Mouse (Mus musculus) heart, postnatal 0 days (tissue): ENCODE data around the gene Lrpprc. TPM values are rescaled to one million over a fixed set of nuclear protein-coding genes. Genes with fewer than 3 reads are reported as not detected.

Source experiments
- ATAC-seq: fragments of 200-750 bp; cut with Nextera tagmentation; 2 replicates; pipeline ENCODE4 v1.8.0; 2017; ENCODE audit warnings: low read depth, moderate number of reproducible peaks, moderate library complexity; ENCODE audit not compliant: insufficient read depth
- DNase-seq: peaks from one replicate; pipeline ENCODE4 v3.0.0-alpha.2; 2016; ENCODE audit warnings: low spot score
- H3K27ac ChIP-seq: fragments of 300-500 bp; sonication (generic); 2 replicates; pipeline ENCODE4 v1.5.1; 2014; ENCODE audit warnings: low read depth, mild to moderate bottlenecking
- H3K27me3 ChIP-seq: fragments of 300-500 bp; sonication (generic); 2 replicates; pipeline ENCODE4 v1.6.1; 2014; ENCODE audit warnings: low read length, mixed read lengths; ENCODE audit not compliant: control insufficient read depth, insufficient read depth
- H3K36me3 ChIP-seq: fragments of 300-500 bp; sonication (generic); replicated peaks from 2 replicates; pipeline ENCODE4 v1.6.1; 2014; ENCODE audit warnings: low read length, mixed read lengths; ENCODE audit not compliant: control insufficient read depth, insufficient read depth
- H3K4me1 ChIP-seq: fragments of 300-500 bp; sonication (generic); 2 replicates; pipeline ENCODE4 v1.6.1; 2014; ENCODE audit warnings: antibody characterized with exemption; ENCODE audit not compliant: control insufficient read depth, insufficient read depth
- H3K4me2 ChIP-seq: fragments of 300-500 bp; sonication (generic); 2 replicates; pipeline ENCODE4 v1.6.1; 2014; ENCODE audit warnings: low read depth, mild to moderate bottlenecking, low read length, moderate library complexity
- H3K4me3 ChIP-seq: fragments of 300-500 bp; sonication (generic); 2 replicates; pipeline ENCODE4 v1.5.1; 2014; ENCODE audit warnings: low read depth, low read length
- H3K9ac ChIP-seq: fragments of 300-500 bp; sonication (generic); replicated peaks from 2 replicates; pipeline ENCODE4 v1.6.1; 2014; ENCODE audit warnings: low read depth, low read length, mixed read lengths
- H3K9me3 ChIP-seq: fragments of 300-500 bp; sonication (generic); replicated peaks from 2 replicates; pipeline ENCODE4 v1.6.1; 2016; ENCODE audit warnings: low read length; ENCODE audit not compliant: control insufficient read depth
- CTCF ChIP-seq: IDR thresholded peaks from 2 replicates; pipeline ENCODE4 v1.5.1; 2016; ENCODE audit warnings: antibody characterized with exemption, control low read depth, low read depth
- EP300 ChIP-seq: IDR thresholded peaks from 2 replicates; pipeline ENCODE4 v1.6.1; 2016; ENCODE audit warnings: antibody characterized with exemption, low read depth
- WGBS: fragments of 180-500 bp; shearing (Covaris S2); extraction: QIAGEN DNeasy Blood & Tissue Kit; methylation state at CpG from one replicate; pipeline ENCODE4 v1.1.7; 2014; 5-methylcytosine and 5-hydroxymethylcytosine counted together
- polyA plus RNA-seq: library from polyadenylated mRNA; unstranded; fragments of >200 nt; fragmentation: Nextera tagmentation; extraction: Ambion mirVana; gene quantifications from 2 replicates; pipeline ENCODE4 v1.2.1, GENCODE M21; 2015
- total RNA-seq: library from RNA; depleted of rRNA; stranded (reverse); fragments of >200 nt; gene quantifications from 2 replicates; pipeline ENCODE4 v1.2.3, GENCODE M21; 2014; ENCODE audit warnings: low replicate concordance

Gene Lrpprc
- total and polyA plus RNA-seq, 2 experiments from 2014 or later, result 68.0 to 94.6 TPM

- 69% methylated on average over 16 of the region's 16 CpGs for WGBS
- no peaks in the 10 kb centered on the region for H3K9me3 ChIP-seq
- no peaks in the 10 kb centered on the region for H3K4me1 ChIP-seq
- H3K27ac ChIP-seq, result no peak overlapping the region
- no peak overlapping the region for H3K9ac ChIP-seq
- H3K4me3 ChIP-seq, result no peak overlapping the region
- no peaks in the 10 kb centered on the region for H3K27me3 ChIP-seq
- no peak for TF ChIP-seq EP300
- H3K36me3 ChIP-seq, result peaks cover 45% of the 10 kb centered on the region
- no peak for DNase-seq
- H3K4me2 ChIP-seq, result no peak overlapping the region
- no peak for ATAC-seq
Measured at GRCm38 (mm10) chr17:84716252-84716872, 74.2 kb downstream of the Lrpprc start.

DNA sequence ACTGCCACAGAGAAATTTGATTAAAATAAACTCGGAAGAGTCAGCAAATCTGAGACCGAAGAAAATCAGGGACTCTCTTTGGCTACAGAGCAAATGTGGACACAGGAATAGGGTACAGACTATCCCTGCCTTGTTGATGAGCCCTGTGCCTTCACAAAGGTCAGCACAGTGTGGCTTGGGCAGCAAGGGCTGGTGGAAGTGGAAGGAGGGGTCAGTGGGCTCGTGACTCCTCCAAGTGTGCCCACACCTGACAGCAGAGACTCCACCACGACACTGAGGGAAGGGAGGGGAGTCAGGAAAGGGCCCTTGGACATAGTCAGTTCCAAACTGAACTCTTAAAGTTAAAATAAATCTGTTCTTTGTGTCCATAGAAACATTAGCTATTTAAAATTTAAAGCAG is 75.7 kb downstream of the Lrpprc start:
- no peaks in the 10 kb centered on the region for H3K27me3 ChIP-seq
- H3K36me3 ChIP-seq, result peaks cover 44% of the 10 kb centered on the region
- no peaks in the 10 kb centered on the region for H3K9me3 ChIP-seq
- no peak overlapping the region for H3K4me2 ChIP-seq
- no peak for DNase-seq
- no peak overlapping the region for H3K9ac ChIP-seq
- H3K27ac ChIP-seq, result no peak overlapping the region
- WGBS, result 79% methylated on average over 4 of the region's 4 CpGs
- H3K4me1 ChIP-seq, result no peaks in the 10 kb centered on the region
- no peak overlapping the region for H3K4me3 ChIP-seq
- ATAC-seq, result no peak
- TF ChIP-seq EP300 (no peak), CTCF (no peak)

- H3K36me3 ChIP-seq, result peaks cover 56% of the 10 kb centered on the region
Measured at GRCm38 (mm10) chr17:84713563-84714164, 76.9 kb downstream of the Lrpprc start.

GRCm38 (mm10) chr17:84709403-84709851 is 81.2 kb downstream of the Lrpprc start:
- ATAC-seq, result no peak
- H3K27me3 ChIP-seq, result no peaks in the 10 kb centered on the region
- H3K4me2 ChIP-seq, result no peak overlapping the region
- whole genome bisulfite sequencing, result 69% methylated on average over 17 of the region's 17 CpGs
- no peak overlapping the region for H3K9ac ChIP-seq
- H3K4me1 ChIP-seq, result no peaks in the 10 kb centered on the region
- H3K27ac ChIP-seq, result no peak overlapping the region
- DNase-seq, result no peak
- H3K4me3 ChIP-seq, result no peak overlapping the region
- TF ChIP-seq CTCF (no peak), EP300 (no peak)
- no peaks in the 10 kb centered on the region for H3K9me3 ChIP-seq
- peaks cover 69% of the 10 kb centered on the region for H3K36me3 ChIP-seq

More at GRCm38 (mm10) chr17:84713563-84714164, 76.9 kb downstream of the Lrpprc start:
- H3K4me3 ChIP-seq, result no peak overlapping the region
- WGBS, result 92% methylated on average over 18 of the region's 18 CpGs
- H3K9me3 ChIP-seq, result no peaks in the 10 kb centered on the region
- no peaks in the 10 kb centered on the region for H3K27me3 ChIP-seq
- no peak overlapping the region for H3K27ac ChIP-seq
- ATAC-seq (no peak), DNase-seq (no peak)
- no peaks in the 10 kb centered on the region for H3K4me1 ChIP-seq
- TF ChIP-seq CTCF (no peak), EP300 (no peak)
- no peak overlapping the region for H3K9ac ChIP-seq
- H3K4me2 ChIP-seq, result no peak overlapping the region

DNA sequence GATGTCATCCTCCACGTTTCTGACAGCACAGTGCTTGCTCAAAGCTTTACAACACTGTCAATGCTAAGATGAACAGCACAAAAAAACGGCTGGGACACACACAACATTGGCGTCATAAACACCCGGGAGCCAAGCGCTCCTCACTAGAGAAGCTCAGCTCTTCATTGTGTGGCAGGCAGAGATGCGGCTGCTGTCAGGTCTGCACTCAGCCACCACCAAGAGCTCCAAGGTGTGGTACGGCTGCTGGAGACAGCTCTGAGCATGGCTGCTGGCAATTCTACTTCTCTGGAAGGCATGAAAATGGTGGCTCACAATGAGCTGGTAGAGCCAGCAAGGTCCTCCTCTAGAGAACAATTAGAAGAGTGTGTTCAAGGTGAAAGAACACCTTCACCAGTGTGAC is 81.8 kb downstream of the Lrpprc start:
- H3K9ac ChIP-seq, result no peak overlapping the region
- no peak overlapping the region for H3K27ac ChIP-seq
- no peaks in the 10 kb centered on the region for H3K9me3 ChIP-seq
- WGBS, result 86% methylated on average over 7 of the region's 7 CpGs
- H3K4me1 ChIP-seq, result no peaks in the 10 kb centered on the region
- DNase-seq, result no peak
- ATAC-seq, result no peak
- no peak overlapping the region for H3K4me2 ChIP-seq
- TF ChIP-seq CTCF (no peak), EP300 (no peak)
- H3K4me3 ChIP-seq, result no peak overlapping the region
- no peaks in the 10 kb centered on the region for H3K27me3 ChIP-seq
- H3K36me3 ChIP-seq, result peaks cover 68% of the 10 kb centered on the region

GRCm38 (mm10) chr17:84707407-84707806 is 83.2 kb downstream of the Lrpprc start:
- no peak overlapping the region for H3K27ac ChIP-seq
- H3K27me3 ChIP-seq, result no peaks in the 10 kb centered on the region
- no peak for ATAC-seq
- no peak for DNase-seq
- H3K9me3 ChIP-seq, result no peaks in the 10 kb centered on the region
- no peak for TF ChIP-seq EP300
- peak; percentile 13 for TF ChIP-seq CTCF
- H3K36me3 ChIP-seq, result peaks cover 55% of the 10 kb centered on the region
- no peak overlapping the region for H3K9ac ChIP-seq
- H3K4me2 ChIP-seq, result no peak overlapping the region
- H3K4me1 ChIP-seq, result no peaks in the 10 kb centered on the region
- WGBS, result 69% methylated on average over 4 of the region's 4 CpGs
- H3K4me3 ChIP-seq, result no peak overlapping the region
